Comparison of ENCODE assay signal across 8 mouse cellular contexts in genomic region chr16:20621991-20622685, GRCm38 (mm10). TPM values are rescaled to one million over a fixed set of nuclear protein-coding genes. Genes with fewer than 3 reads are reported as not detected.
DNase-seq lines count a peak whose midpoint lies in the region; ATAC-seq and TF ChIP-seq lines count a peak whose summit lies in the region.

No protein-coding gene starts in this region.

- DNase-seq in adrenal gland, postnatal 10 days, result peak; percentile 91
- DNase-seq in kidney, postnatal 0 days (ENCODE audit: low spot score), result peak; percentile 27
- peak; percentile 79 to 85 for DNase-seq in lung, adult 18-20 months
- DNase-seq in yolk sac, embryonic 10.5 days (ENCODE audit: low spot score), result peak; percentile 80

- peak; percentile 37 for ATAC-seq in embryonic facial prominence, embryonic 12.5 days (ENCODE audit: insufficient number of reproducible peaks, insufficient read depth, low FRiP score, low TSS enrichment)
- ATAC-seq in heart, embryonic 14.5 days (ENCODE audit: insufficient number of reproducible peaks, insufficient read depth, low FRiP score, low read depth), result no peak
- ATAC-seq in kidney, postnatal 0 days (replicated peaks; ENCODE audit: low FRiP score, low read depth), result peak; percentile 25; the same call in 1 of the 2 replicates
- ATAC-seq in neural tube, embryonic 13.5 days (ENCODE audit: low read depth), result peak; percentile 60

- H3K9me3 ChIP-seq in E14TG2a.4 (ENCODE audit: low read length), result no peaks in the 10 kb centered on the region
- no peaks in the 10 kb centered on the region for H3K9me3 ChIP-seq in embryonic facial prominence, embryonic 12.5 days
- no peaks in the 10 kb centered on the region for H3K9me3 ChIP-seq in heart, embryonic 14.5 days (ENCODE audit: control insufficient read depth, low read length)
- no peaks in the 10 kb centered on the region for H3K9me3 ChIP-seq in kidney, postnatal 0 days (replicated peaks; ENCODE audit: low read length)
- H3K9me3 ChIP-seq in neural tube, embryonic 13.5 days, result no peaks in the 10 kb centered on the region

- H3K27me3 ChIP-seq in E14TG2a.4 (ENCODE audit: insufficient read depth, low read length), result peaks cover 60% of the 10 kb centered on the region
- peaks cover 29% of the 10 kb centered on the region for H3K27me3 ChIP-seq in embryonic facial prominence, embryonic 12.5 days
- H3K27me3 ChIP-seq in heart, embryonic 14.5 days (ENCODE audit: control insufficient read depth, insufficient read depth, low read length), result peaks cover 45% of the 10 kb centered on the region
- H3K27me3 ChIP-seq in kidney, postnatal 0 days (ENCODE audit: insufficient read depth, low read length), result 0 out of 2 replicates have a peak, but pooled peaks cover 6% of the 10 kb centered on the region
- no peaks in the 10 kb centered on the region for H3K27me3 ChIP-seq in neural tube, embryonic 13.5 days

- peak overlapping the region; percentile 68 for H3K9ac ChIP-seq in embryonic facial prominence, embryonic 12.5 days
- H3K9ac ChIP-seq in heart, embryonic 14.5 days (ENCODE audit: low read length), result peak overlapping the region; percentile 72
- peak overlapping the region; percentile 54; the same call in 1 of the 2 replicates for H3K9ac ChIP-seq in kidney, postnatal 0 days (ENCODE audit: low read depth, low read length)
- peak overlapping the region; percentile 91 for H3K9ac ChIP-seq in neural tube, embryonic 13.5 days

- WGBS in embryonic facial prominence, embryonic 12.5 days, result 0% methylated on average over 34 of the region's 37 CpGs
- under 1% methylated on average over 36 of the region's 37 CpGs for WGBS in heart, embryonic 14.5 days
- WGBS in kidney, postnatal 0 days, result under 1% methylated on average over 37 of the region's 37 CpGs
- WGBS in neural tube, embryonic 13.5 days, result 0% methylated on average over 37 of the region's 37 CpGs

- H3K4me1 ChIP-seq in E14TG2a.4 (replicated peaks; ENCODE audit: low read depth, low read length), result peaks cover 38% of the 10 kb centered on the region
- H3K4me1 ChIP-seq in embryonic facial prominence, embryonic 12.5 days, result peaks cover 21% of the 10 kb centered on the region
- peaks cover 5 to 31% of the 10 kb centered on the region in 2 experiments; a peak in 3 of 4 replicates for H3K4me1 ChIP-seq in heart, embryonic 14.5 days (ENCODE audit: control insufficient read depth in 2 of 2, insufficient read depth in 2 of 2, low read length in 2 of 2)
- H3K4me1 ChIP-seq in kidney, postnatal 0 days (replicated peaks; ENCODE audit: insufficient read depth, low read length), result peaks cover 24% of the 10 kb centered on the region; the same call in 1 of the 2 replicates
- H3K4me1 ChIP-seq in neural tube, embryonic 13.5 days (replicated peaks), result peaks cover 41% of the 10 kb centered on the region

- peak overlapping the region; percentile 67 for H3K27ac ChIP-seq in embryonic facial prominence, embryonic 12.5 days
- no peak overlapping the region for H3K27ac ChIP-seq in heart, embryonic 14.5 days (replicated peaks in 1 of 2; ENCODE audit: control insufficient read depth in 1 of 2, insufficient read depth in 1 of 2, low read depth in 2 of 2, low read length in 2 of 2)
- no peak overlapping the region for H3K27ac ChIP-seq in kidney, postnatal 0 days
- peak overlapping the region; percentile 97 for H3K27ac ChIP-seq in neural tube, embryonic 13.5 days (replicated peaks)

- H3K36me3 ChIP-seq in E14TG2a.4 (ENCODE audit: insufficient read depth, low read length), result peaks cover 18% of the 10 kb centered on the region
- H3K36me3 ChIP-seq in embryonic facial prominence, embryonic 12.5 days, result peaks cover 8% of the 10 kb centered on the region
- H3K36me3 ChIP-seq in heart, embryonic 14.5 days (ENCODE audit: control insufficient read depth, insufficient read depth, low read length), result no peaks in the 10 kb centered on the region
- H3K36me3 ChIP-seq in kidney, postnatal 0 days (ENCODE audit: insufficient read depth, low read length), result no peaks in the 10 kb centered on the region
- H3K36me3 ChIP-seq in neural tube, embryonic 13.5 days, result peaks cover 11% of the 10 kb centered on the region

- TF ChIP-seq CTCF in E14TG2a.4 (conservative IDR thresholded peaks at IDR 0.05; ENCODE audit: low read length), result no peak
- no peak for TF ChIP-seq CTCF in kidney, postnatal 0 days (IDR thresholded peaks at IDR 0.05; ENCODE audit: low read depth)

- H3K4me3 ChIP-seq in E14TG2a.4 (replicated peaks; ENCODE audit: low read length), result peak overlapping the region; percentile 89
- peak overlapping the region; percentile 68 for H3K4me3 ChIP-seq in embryonic facial prominence, embryonic 12.5 days
- H3K4me3 ChIP-seq in heart, embryonic 14.5 days (ENCODE audit: control insufficient read depth in 1 of 2, insufficient read depth in 1 of 2, low read depth in 1 of 2, low read length in 2 of 2), result peak overlapping the region; percentile 62 to 68
- H3K4me3 ChIP-seq in kidney, postnatal 0 days (replicated peaks; ENCODE audit: low read depth, low read length), result peak overlapping the region; percentile 70
- peak overlapping the region; percentile 85 for H3K4me3 ChIP-seq in neural tube, embryonic 13.5 days

- H3K4me2 ChIP-seq in embryonic facial prominence, embryonic 12.5 days (replicated peaks), result peak overlapping the region; percentile 91
- H3K4me2 ChIP-seq in heart, embryonic 14.5 days (ENCODE audit: low read length), result peak overlapping the region; percentile 100
- peak overlapping the region; percentile 99 for H3K4me2 ChIP-seq in kidney, postnatal 0 days (ENCODE audit: low read length)
- H3K4me2 ChIP-seq in neural tube, embryonic 13.5 days, result peak overlapping the region; percentile 95

RNA-seq across cellular contexts. Expression of gene Camk2n2, which starts 1.1 kb away (rescaled TPM):
- 10 to 100 TPM; 11.0 to 23.4 TPM for total RNA-seq in adrenal gland, postnatal 10 days (2021)
- 2.1 and 2.4 TPM in 2 replicates for polyA plus RNA-seq in embryonic facial prominence, embryonic 12.5 days (2016; fragmentation: Nextera tagmentation; extraction: Ambion mirVana)
- 0.40 and 0.57 TPM in 2 replicates for polyA plus RNA-seq in heart, embryonic 14.5 days (2014; fragmentation: Nextera tagmentation; extraction: Ambion mirVana)
- polyA plus RNA-seq in kidney, postnatal 0 days (2015; fragmentation: Nextera tagmentation; extraction: Ambion mirVana), result 0.72 and 0.79 TPM in 2 replicates
- polyA plus RNA-seq in neural tube, embryonic 13.5 days (2015; fragmentation: Nextera tagmentation; extraction: Ambion mirVana), result 20.8 and 23.7 TPM in 2 replicates

RNA-seq across cellular contexts. Expression of gene Ece2, which starts 7.5 kb away (rescaled TPM):
- total RNA-seq in adrenal gland, postnatal 10 days (2021), result 1 to 10 TPM; 7.5 to 9.1 TPM
- polyA plus RNA-seq in embryonic facial prominence, embryonic 12.5 days (2016; fragmentation: Nextera tagmentation; extraction: Ambion mirVana), result 7.5 and 7.7 TPM in 2 replicates
- polyA plus RNA-seq in heart, embryonic 14.5 days (2014; fragmentation: Nextera tagmentation; extraction: Ambion mirVana), result 0.22 and 0.53 TPM in 2 replicates
- polyA plus RNA-seq in kidney, postnatal 0 days (2015; fragmentation: Nextera tagmentation; extraction: Ambion mirVana), result 1.2 and 1.6 TPM in 2 replicates
- 12.2 and 12.8 TPM in 2 replicates for polyA plus RNA-seq in neural tube, embryonic 13.5 days (2015; fragmentation: Nextera tagmentation; extraction: Ambion mirVana)

RNA-seq across cellular contexts. Expression of gene Alg3, which starts 10.6 kb away (rescaled TPM):
- total RNA-seq in adrenal gland, postnatal 10 days (2021), result 10 to 100 TPM; 16.8 to 17.9 TPM
- polyA plus RNA-seq in embryonic facial prominence, embryonic 12.5 days (2016; fragmentation: Nextera tagmentation; extraction: Ambion mirVana), result 36.9 and 39.9 TPM in 2 replicates
- polyA plus RNA-seq in heart, embryonic 14.5 days (2014; fragmentation: Nextera tagmentation; extraction: Ambion mirVana), result 29.3 and 31.4 TPM in 2 replicates
- polyA plus RNA-seq in kidney, postnatal 0 days (2015; fragmentation: Nextera tagmentation; extraction: Ambion mirVana), result 35.9 and 36.5 TPM in 2 replicates
- 43.2 and 44.8 TPM in 2 replicates for polyA plus RNA-seq in neural tube, embryonic 13.5 days (2015; fragmentation: Nextera tagmentation; extraction: Ambion mirVana)

RNA-seq across cellular contexts. Expression of gene Gm49333, which starts 10.7 kb away (rescaled TPM):
- not detected for total RNA-seq in adrenal gland, postnatal 10 days (2021)
- polyA plus RNA-seq in embryonic facial prominence, embryonic 12.5 days (2016; fragmentation: Nextera tagmentation; extraction: Ambion mirVana), result not detected in 2 replicates
- 0.14 TPM in 1 of 2 replicates, not detected in the other for polyA plus RNA-seq in heart, embryonic 14.5 days (2014; fragmentation: Nextera tagmentation; extraction: Ambion mirVana)
- polyA plus RNA-seq in kidney, postnatal 0 days (2015; fragmentation: Nextera tagmentation; extraction: Ambion mirVana), result 0.34 TPM in 1 of 2 replicates, not detected in the other
- 1.4 TPM in 1 of 2 replicates, not detected in the other for polyA plus RNA-seq in neural tube, embryonic 13.5 days (2015; fragmentation: Nextera tagmentation; extraction: Ambion mirVana)

RNA-seq across cellular contexts. Expression of gene Eef1akmt4, which starts 10.7 kb away (rescaled TPM):
- 10 to 100 TPM in 1 of 2 experiments, 1 to 10 TPM in 1; 9.3 to 10.7 TPM for total RNA-seq in adrenal gland, postnatal 10 days (2021)
- polyA plus RNA-seq in embryonic facial prominence, embryonic 12.5 days (2016; fragmentation: Nextera tagmentation; extraction: Ambion mirVana), result 30.5 and 31.4 TPM in 2 replicates
- 19.4 TPM in 2 replicates for polyA plus RNA-seq in heart, embryonic 14.5 days (2014; fragmentation: Nextera tagmentation; extraction: Ambion mirVana)
- 27.8 and 28.6 TPM in 2 replicates for polyA plus RNA-seq in kidney, postnatal 0 days (2015; fragmentation: Nextera tagmentation; extraction: Ambion mirVana)
- polyA plus RNA-seq in neural tube, embryonic 13.5 days (2015; fragmentation: Nextera tagmentation; extraction: Ambion mirVana), result 15.0 and 16.2 TPM in 2 replicates

Comparison
In these comparisons a context has a peak if more than half of its experiments do, and no peak if none do; other contexts are left out.
1. DNase-seq: peak in every context shown above with its lines; median percentile 91 in adrenal gland, postnatal 10 days; 82 in lung, adult 18-20 months; 80 in yolk sac, embryonic 10.5 days; 27 in kidney, postnatal 0 days.
2. H3K27ac ChIP-seq: peak in embryonic facial prominence, embryonic 12.5 days (single experiment) and neural tube, embryonic 13.5 days (single experiment); none in heart, embryonic 14.5 days (0 of 2) and kidney, postnatal 0 days (single experiment).
3. Peak in every context shown above with its lines, with median percentiles within 50 percentile points of each other: H3K4me3 ChIP-seq, H3K4me2 ChIP-seq and H3K9ac ChIP-seq.